Mouse (Mus musculus) heart, adult 2 months (tissue): ENCODE measurements at regions not wholly inside any gene's neighbourhood (a gene's known extent, or its start where the extent isn't known, plus 50 kb on each side); places are given as distances from the start of the nearest gene placed in this dataset.

ENCODE experiments used
- DNase-seq, 2 experiments: peaks; one replicate each; pipeline ENCODE4 v3.0.0; 2021
- H3K27ac ChIP-seq: fragments of 200-600 bp; 2 replicates; pipeline ENCODE4 v1.8.1; 2022
- H3K27me3 ChIP-seq: fragments of 200-500 bp; 2 replicates; pipeline ENCODE4 v1.6.1; 2012; ENCODE audit warnings: mild to moderate bottlenecking, low read length, inconsistent platforms, mixed read lengths; ENCODE audit not compliant: control insufficient read depth, insufficient read depth
- H3K36me3 ChIP-seq: fragments of 200-500 bp; 2 replicates; pipeline ENCODE4 v1.6.1; 2012; ENCODE audit warnings: low read length, inconsistent platforms; ENCODE audit not compliant: control insufficient read depth, insufficient read depth
- H3K4me1 ChIP-seq: fragments of 200-500 bp; 2 replicates; pipeline ENCODE4 v1.6.1; 2011; ENCODE audit warnings: low read length; ENCODE audit not compliant: control insufficient read depth, insufficient read depth
- H3K4me3 ChIP-seq: fragments of 200-600 bp; 2 replicates; pipeline ENCODE4 v1.8.1; 2022
- H3K79me2 ChIP-seq: fragments of 200-500 bp; replicated peaks from 2 replicates; pipeline ENCODE4 v1.6.1; 2012; ENCODE audit warnings: mild to moderate bottlenecking, inconsistent platforms, low read length, moderate library complexity, mixed read lengths; ENCODE audit not compliant: control insufficient read depth, insufficient read depth
- H3K9ac ChIP-seq: fragments of 200-500 bp; 2 replicates; pipeline ENCODE4 v1.6.1; 2012; ENCODE audit warnings: low read depth, mild to moderate bottlenecking, control low read depth, inconsistent platforms, low read length, mixed read lengths
- CTCF ChIP-seq: fragments of 200-600 bp; IDR thresholded peaks from 2 replicates; pipeline ENCODE4 v1.8.1; 2022; ENCODE audit warnings: antibody characterized with exemption, mild to moderate bottlenecking, moderate library complexity
- EP300 ChIP-seq: fragments of 200-500 bp; IDR thresholded peaks from 2 replicates; pipeline ENCODE4 v1.6.1; 2011; ENCODE audit warnings: low read depth, low read length, control low read depth; ENCODE audit not compliant: insufficient read depth
- POLR2A ChIP-seq: fragments of 200-500 bp; IDR thresholded peaks from 2 replicates; pipeline ENCODE4 v1.6.1; 2011; ENCODE audit warnings: mild to moderate bottlenecking, low read depth, low read length, control low read depth; ENCODE audit not compliant: insufficient read depth
- WGBS: fragments of 180-500 bp; shearing (Covaris S2); methylation state at CpG from one replicate; pipeline ENCODE4 v1.1.7; 2018; 5-methylcytosine and 5-hydroxymethylcytosine counted together
- intact Hi-C: fragments of 180-260 bp; cut with DNase I; formaldehyde crosslinking; loops from one replicate; pipeline ENCODE4 v1.15.1; 2025

DNA sequence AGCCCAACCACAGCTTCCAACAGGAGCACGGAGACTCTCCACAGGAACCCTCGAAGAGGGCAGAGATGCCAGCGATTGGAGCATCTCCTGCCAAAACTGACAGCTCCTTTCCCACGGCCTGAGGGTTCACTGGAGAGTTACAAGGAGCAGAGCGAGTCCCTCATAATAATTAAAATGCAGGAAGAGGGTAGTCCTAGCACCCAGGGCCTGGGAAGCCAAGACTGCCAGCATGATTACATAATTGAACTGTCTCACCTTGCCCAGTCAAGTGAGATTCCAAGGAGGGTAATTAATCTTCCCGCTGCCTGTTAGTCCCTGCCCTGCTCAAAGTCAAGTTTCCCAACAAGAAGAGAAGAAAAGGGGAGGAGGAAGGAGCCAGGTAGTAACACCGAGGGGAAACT is 319.5 kb upstream of the Noct start:
- no peak overlapping the region for H3K4me3 ChIP-seq
- TF ChIP-seq CTCF (no peak), EP300 (no peak), POLR2A (no peak)
- no peaks in the 10 kb centered on the region for H3K79me2 ChIP-seq
- no peak for DNase-seq
- H3K9ac ChIP-seq = no peak overlapping the region
- no peaks in the 10 kb centered on the region for H3K4me1 ChIP-seq
- 67% methylated on average over 7 of the region's 7 CpGs for WGBS
- H3K27me3 ChIP-seq = no peaks in the 10 kb centered on the region
- no peak overlapping the region for H3K27ac ChIP-seq
- H3K36me3 ChIP-seq = no peaks in the 10 kb centered on the region
- intact Hi-C loops = loop anchor here (5.0 to 10.0 kb wide), 2 partner anchors 268 to 1810 kb away; no protein-coding TSS in a partner anchor

DNA sequence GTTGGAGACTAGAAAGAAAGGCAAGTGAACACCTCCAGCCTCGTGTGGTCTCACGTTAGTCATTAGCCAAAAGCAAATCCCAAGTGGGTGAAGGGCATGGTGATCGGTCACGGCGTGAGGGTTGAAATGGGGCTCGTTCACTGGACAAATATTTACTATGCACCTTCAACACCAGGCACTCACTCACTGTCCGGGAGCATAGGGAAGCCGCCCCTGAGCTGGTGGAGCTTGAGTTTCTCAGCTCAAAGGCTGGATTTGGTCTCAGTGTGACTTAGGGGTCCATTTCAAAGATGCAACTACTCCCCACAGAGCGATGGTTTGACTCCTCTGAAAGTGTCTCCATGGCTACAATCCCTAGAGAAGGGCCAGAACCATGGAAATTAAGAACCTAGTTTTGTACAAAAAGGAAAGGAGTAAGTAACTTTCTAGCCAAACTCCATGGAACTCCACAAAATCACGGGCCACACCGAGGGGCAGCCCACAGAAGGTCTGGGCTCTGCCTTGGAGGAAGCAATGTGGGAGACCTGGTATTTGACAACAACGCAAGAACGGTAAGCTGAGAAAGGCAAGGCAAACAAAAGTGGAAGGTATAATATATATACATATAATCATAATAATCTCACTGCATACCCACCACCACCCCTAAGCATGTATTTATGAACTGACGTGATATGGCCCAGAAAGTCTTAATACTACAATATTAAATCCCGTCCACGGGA is 318.8 kb upstream of the Noct start:
- H3K27ac ChIP-seq = no peak overlapping the region
- WGBS = 41% methylated on average over 16 of the region's 16 CpGs

DNA sequence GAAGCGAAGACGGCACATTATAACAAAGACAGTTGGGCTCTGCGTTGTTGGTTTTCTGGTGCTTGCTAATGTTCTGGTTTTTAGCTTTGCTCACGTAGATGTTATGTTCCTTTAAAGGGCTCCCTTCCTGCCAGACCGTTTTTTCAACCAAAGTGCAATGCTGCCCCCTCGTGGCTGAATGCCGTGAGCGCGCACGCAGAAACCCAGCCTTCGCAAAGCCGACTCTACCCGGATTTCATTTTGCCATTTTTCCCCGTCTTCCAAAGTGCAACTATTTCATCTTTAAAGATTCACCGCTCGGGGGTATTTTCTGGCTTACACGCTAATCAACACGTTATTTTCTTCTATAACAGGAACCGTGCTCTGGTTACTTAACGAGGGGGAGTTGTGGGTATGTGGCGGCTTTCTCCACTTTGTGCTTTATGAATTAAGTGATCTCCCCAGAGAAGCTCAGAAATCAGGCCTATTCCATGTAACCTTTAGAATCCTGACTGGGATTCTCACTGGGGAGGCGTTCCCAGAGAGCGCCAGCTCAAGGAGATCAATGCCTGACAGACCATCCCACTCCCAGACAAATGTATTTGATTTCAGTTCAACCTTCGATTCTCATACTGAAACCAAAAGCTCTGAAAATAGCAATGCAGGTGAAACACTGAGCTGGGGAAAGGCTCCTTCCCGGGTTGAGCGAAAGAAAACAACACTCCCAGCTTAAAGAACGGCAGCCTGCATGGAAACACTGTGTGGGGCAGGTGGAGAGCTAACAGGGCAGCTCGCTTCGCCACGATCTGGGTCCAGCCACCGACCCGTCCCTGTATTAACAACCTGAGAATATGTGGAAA is 318.0 kb upstream of the Noct start:
- Histone ChIP-seq H3K9ac (peak overlapping the region; percentile 14; the same call in 1 of the 2 replicates), H3K27ac (no peak overlapping the region), H3K4me3 (peak overlapping the region; percentile 37), H3K4me1 (no peaks in the 10 kb centered on the region), H3K27me3 (no peaks in the 10 kb centered on the region), H3K79me2 (no peaks in the 10 kb centered on the region), H3K36me3 (no peaks in the 10 kb centered on the region)
- 9% methylated on average over 32 of the region's 32 CpGs for WGBS
- DNase-seq = peak; percentile 79 to 91
- intact Hi-C loops = loop anchor here (2.0 to 10.0 kb wide), 3 partner anchors 266 to 1811 kb away; no protein-coding TSS in a partner anchor
- TF ChIP-seq CTCF = peak; percentile 98
- 0 out of 2 replicates have a peak, but pooled peaks have one; percentile 24 for TF ChIP-seq EP300
- no peak for TF ChIP-seq POLR2A

More for the DNA sequence above, 318.8 kb upstream of the Noct start:
- intact Hi-C loops = loop anchor here (5.0 to 10.0 kb wide), 2 partner anchors 267 to 1811 kb away; no protein-coding TSS in a partner anchor
- DNase-seq = no peak
- no peaks in the 10 kb centered on the region for H3K27me3 ChIP-seq
- H3K79me2 ChIP-seq = no peaks in the 10 kb centered on the region
- no peak for TF ChIP-seq POLR2A
- TF ChIP-seq CTCF = no peak
- TF ChIP-seq EP300 = no peak
- H3K9ac ChIP-seq = no peak overlapping the region
- H3K4me3 ChIP-seq = peak overlapping the region; percentile 37; the same call in 1 of the 2 replicates
- H3K36me3 ChIP-seq = no peaks in the 10 kb centered on the region
- no peaks in the 10 kb centered on the region for H3K4me1 ChIP-seq

DNA sequence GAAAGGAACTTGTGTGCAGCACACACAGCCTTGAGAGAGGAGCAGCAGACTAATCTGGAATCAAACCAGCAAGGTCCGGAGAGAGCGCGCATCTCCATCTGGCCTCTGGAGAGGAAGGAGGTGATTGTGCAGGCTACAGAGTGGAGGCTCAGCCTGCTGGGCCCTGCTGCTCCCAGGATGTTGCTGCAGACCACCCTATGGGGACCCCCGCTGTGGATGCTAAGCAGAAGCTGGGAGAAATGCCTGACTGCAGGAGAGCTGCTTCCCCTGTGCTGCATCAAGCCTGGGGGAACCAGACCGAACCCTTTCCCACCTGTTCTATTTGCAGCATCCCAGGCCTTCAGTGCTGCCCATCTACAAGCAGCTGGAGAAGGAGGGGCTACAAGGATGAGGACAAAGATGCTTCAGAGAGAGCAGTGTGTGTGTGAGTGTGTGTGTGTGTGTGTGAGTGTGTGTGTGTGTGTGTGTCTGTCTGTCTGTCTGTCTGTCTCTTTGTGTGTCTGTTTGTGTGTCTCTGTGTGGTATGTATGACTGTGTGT is 311.2 kb upstream of the Noct start:
- no peak for DNase-seq
- no peak overlapping the region for H3K27ac ChIP-seq
- no peaks in the 10 kb centered on the region for H3K27me3 ChIP-seq
- H3K9ac ChIP-seq = no peak overlapping the region
- H3K36me3 ChIP-seq = no peaks in the 10 kb centered on the region
- no peaks in the 10 kb centered on the region for H3K4me1 ChIP-seq
- no peak overlapping the region for H3K4me3 ChIP-seq
- no peaks in the 10 kb centered on the region for H3K79me2 ChIP-seq
- TF ChIP-seq POLR2A (no peak), EP300 (no peak), CTCF (no peak)
- WGBS = 81% methylated on average over 5 of the region's 5 CpGs
- intact Hi-C loops = no loop called here

DNA sequence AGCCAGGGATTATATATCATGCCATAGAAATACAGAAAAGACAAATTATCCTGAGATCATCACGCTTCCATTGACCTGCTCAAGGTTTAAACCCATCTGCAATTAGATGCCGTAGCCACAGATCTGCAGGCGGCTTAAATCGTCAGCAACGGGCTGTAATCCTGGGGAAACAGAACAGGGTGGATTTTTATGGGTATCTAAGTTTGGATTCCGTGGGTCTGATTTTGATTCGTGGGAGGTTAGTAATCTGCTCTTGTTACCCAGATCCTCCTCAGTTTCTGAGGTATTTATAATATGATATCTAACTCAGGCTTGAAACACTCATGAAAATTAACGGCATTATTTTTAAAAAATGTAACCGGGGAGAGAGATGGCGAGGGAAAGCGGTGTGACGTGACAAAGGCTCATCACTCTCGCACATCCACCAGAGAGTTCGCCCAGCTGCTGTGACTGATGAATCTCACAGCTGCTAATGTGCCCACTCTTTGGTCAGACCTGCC is 309.3 kb upstream of the Noct start:
- no peaks in the 10 kb centered on the region for H3K36me3 ChIP-seq
- intact Hi-C loops = no loop called here
- H3K4me3 ChIP-seq = no peak overlapping the region
- no peak overlapping the region for H3K9ac ChIP-seq
- H3K27ac ChIP-seq = no peak overlapping the region
- 79% methylated on average over 14 of the region's 14 CpGs for WGBS
- H3K79me2 ChIP-seq = no peaks in the 10 kb centered on the region
- H3K27me3 ChIP-seq = no peaks in the 10 kb centered on the region
- no peaks in the 10 kb centered on the region for H3K4me1 ChIP-seq
- no peak for DNase-seq
- TF ChIP-seq EP300 (no peak), POLR2A (no peak), CTCF (no peak)
